Mouse (Mus musculus) monocyte, adult 2 months (primary cell): ENCODE data around the gene Nup214.

Experiments used
- DNase-seq, 2 experiments: peaks; one replicate each; pipeline ENCODE4 v3.0.0; 2022; ENCODE audit warnings: low spot score in 2 of 2, low read depth in 1 of 2

The Nup214 gene

GRCm38 (mm10) chr2:31974141-31974808 lies at the start of gene Nup214:
Nup214 (plus strand) TSS chr2:31974436.
- DNase-seq, result peak; percentile 99

GRCm38 (mm10) chr2:31924811-31925210 lies 49.4 kb upstream of the Nup214 start:
- DNase-seq, result no peak

- no peak for DNase-seq
These were observed 48.3 kb upstream of the Nup214 start for GRCm38 (mm10) chr2:31925936-31926335.

DNA sequence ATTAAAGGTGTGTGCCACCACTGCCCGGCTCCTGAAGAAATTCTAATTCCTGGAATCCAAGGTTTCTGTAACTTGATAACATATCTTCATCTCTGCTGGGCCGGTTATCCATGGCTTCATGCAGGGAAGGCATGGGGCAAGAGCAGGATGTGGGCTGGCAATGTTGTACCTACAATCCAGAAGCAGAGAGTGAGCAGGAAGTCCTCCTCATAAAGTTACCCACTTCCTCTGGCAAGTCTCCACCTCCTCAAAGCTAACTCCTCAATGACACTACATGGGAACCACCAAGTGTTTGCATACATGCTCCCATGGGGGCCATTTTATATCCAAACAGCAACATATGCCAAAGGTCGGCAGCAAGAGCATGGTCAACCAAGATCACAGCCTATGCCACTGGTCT lies 44.6 kb upstream of the Nup214 start:
- DNase-seq, result no peak

GRCm38 (mm10) chr2:31934551-31934950 lies 39.7 kb upstream of the Nup214 start:
- DNase-seq, result no peak

GRCm38 (mm10) chr2:31935054-31935453 lies 39.2 kb upstream of the Nup214 start:
- DNase-seq, result no peak

DNA sequence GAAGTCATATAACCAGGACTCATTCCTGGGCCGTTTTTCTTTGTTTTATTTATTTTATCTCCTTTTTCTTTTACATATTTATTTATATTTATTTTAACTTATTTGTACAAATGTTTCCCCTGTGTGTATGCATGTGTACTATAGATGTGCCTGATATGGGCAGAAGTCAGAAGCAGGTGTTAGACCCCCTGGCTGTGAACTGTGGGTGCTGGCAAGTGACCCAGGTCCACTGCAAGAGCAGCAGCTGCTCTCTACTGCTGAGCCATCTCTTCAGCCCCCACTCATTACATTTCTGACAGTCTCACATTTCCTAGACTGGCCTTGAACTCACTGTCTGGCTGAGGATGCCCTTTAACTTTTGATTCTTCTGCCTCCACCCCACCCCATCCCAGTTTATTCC lies 35.9 kb upstream of the Nup214 start:
- no peak for DNase-seq

DNA sequence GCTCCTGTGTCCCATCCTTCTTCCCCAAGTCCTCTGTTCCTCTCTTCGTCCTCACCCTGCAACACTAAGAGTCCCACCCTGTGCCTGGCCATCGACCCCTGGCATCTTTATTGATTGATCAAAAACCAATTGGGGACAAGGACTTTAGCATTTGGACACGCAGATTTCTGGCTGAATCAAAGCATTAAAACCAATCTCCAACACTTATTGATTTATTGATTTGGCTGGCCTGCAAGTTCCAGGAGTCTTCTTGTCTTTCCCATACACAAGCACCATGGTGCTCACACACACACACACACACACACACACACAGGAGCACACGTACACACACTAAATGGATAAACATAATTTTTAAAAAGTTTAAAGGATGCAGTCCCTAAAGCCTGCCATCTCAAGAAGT lies 31.2 kb upstream of the Nup214 start:
- DNase-seq, result no peak

DNA sequence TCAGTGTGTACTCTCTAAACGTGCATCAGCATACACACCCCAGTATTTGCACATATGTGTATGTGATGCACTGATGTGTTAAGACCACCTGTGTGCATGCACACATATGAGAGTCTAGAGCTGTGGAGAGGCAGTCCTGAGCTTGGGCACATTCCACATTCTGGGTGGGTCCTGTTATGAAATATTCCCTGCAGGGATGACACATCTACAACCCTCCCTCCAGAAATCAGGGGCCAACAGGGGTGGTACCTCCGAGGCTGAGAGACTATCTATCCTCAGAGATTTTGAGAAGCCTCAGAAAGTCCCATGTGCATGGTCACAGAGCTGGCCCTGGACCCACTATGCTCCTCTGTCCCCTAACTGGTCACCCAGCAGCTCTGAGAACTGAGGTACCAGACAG lies 28.7 kb upstream of the Nup214 start:
- DNase-seq, result no peak

DNA sequence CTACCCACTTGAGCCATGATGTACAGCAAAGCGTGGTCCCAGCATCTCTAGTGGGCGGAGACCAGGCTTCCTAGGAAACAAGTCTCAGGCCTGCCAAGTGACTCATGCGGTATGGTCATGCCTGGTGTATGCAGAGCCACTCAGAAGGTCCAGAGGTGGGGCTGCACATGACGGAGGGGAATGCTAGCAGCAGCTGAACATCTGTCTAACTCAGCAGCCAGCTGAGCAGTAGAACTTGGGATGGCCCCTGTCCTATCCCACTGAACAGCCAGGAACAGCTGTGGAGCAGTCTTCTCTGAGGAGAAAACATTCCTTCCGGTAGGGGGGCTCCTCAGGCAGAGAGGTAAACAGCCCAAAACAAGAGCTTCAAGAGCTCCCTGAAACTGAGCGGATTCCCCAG lies 25.8 kb upstream of the Nup214 start:
- DNase-seq, result no peak

- DNase-seq, result no peak
These were observed 25.4 kb upstream of the Nup214 start for GRCm38 (mm10) chr2:31948801-31949200.

- no peak for DNase-seq
These were observed 24.0 kb upstream of the Nup214 start, which contains the start of gene Aif1l for GRCm38 (mm10) chr2:31950058-31950871. Aif1l (plus strand) TSS chr2:31950139.

- no peak for DNase-seq
These were observed 23.3 kb upstream of the Nup214 start for GRCm38 (mm10) chr2:31950966-31951365.

DNA sequence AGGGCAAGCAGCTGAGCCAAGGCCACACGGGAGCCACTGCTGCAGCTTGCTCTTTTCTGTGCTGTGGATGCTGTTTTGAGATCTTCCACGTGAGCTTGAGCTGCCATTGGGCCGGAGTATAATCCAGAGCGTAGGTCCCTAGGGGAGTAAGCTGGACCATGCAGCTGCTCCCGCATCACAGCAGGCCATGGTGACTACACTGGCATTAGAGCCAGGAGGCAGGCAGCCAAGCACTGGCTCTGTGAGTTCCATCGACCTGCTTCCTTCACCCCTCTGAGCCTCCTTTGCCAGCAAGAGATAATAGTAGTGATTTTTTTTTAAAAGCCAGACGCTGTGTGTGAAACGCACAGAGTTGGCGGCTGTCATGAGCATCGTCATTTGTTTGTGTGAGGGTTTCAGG lies 22.0 kb upstream of the Nup214 start:
- DNase-seq, result no peak

DNA sequence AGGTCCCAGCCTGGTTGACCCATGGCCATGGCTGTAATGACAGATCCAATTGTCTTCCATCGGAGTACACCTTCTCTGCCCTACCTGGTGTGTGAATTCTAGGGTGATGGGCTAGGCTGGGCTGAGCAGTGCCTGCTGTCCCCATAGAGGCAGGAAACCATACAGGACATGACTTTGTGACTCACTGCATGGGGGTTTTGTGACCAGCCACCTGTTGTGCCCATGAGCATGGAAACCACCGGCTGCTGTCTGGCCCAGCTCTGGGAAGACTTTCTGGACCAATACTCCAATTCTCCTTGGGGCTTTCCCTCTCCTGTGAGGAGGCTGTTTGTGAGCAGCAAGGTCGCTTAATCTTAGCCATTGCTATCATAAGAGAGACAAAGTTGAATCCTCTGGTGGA lies 21.5 kb upstream of the Nup214 start:
- DNase-seq, result no peak

DNA sequence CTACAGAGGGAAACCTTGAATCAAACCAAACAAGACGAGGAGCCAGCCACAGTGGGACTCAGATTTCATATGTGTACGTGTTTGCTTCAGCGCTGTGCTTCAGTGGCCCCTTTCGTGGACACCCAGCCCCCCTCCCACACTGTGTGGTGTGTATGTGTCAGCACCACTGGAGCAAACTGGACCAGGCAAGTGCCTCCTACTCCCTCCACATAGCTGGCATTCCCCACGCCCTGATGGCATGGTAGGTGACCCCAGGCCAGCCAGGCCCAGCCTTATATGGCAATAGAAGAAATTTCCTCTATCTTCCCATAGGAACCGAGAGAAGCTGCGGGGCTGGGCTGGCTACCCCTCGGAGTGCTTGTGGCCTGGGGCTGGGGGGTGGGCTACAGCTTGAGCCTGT lies 20.5 kb upstream of the Nup214 start:
- no peak for DNase-seq

DNA sequence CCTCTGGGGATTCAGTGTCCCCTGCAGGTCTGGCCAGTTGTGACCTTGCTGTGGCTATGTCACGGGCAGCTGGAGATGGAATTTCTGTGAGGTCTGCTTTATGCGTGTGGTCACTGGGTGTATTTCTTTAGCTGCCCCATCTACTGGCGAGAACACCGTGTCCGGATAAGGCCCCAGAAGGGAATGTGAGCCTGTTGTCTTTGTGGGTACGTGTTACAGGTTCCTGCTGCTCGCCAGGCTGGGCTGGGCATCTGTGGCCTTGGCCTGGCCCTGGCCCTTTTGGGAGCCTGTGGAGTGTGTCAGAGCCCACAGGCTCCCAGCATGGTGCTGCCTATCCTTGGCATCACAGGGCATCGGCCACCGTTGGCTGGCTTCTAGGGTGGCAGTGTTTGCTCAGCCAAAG lies 19.5 kb upstream of the Nup214 start:
- no peak for DNase-seq

GRCm38 (mm10) chr2:31955686-31956085 lies 18.6 kb upstream of the Nup214 start:
- no peak for DNase-seq

GRCm38 (mm10) chr2:31957211-31957610 lies 17.0 kb upstream of the Nup214 start:
- DNase-seq, result no peak

GRCm38 (mm10) chr2:31960986-31961385 lies 13.2 kb upstream of the Nup214 start:
- DNase-seq, result no peak

DNA sequence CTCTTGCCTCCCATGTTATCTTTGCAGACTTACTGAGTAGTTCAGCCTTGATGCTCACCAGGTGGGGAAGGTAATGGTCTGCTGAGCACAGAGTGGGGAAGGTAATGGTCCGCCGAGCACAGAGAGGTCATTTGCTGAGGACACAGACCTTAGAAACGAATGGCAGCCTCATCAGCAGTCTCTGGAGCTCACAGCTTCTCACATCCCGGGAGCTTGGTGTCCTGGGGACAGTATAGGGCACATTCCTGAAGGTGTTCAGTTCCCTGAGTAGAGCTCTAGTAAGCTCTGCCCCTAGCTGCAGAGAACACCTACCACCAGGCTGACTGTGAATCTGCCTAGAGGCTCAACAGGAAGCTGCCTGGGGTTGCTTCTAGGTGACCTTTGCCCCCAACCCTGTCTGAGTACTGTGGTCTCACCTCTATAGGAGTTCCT lies 12.4 kb upstream of the Nup214 start:
- no peak for DNase-seq

GRCm38 (mm10) chr2:31962501-31963224 lies 11.6 kb upstream of the Nup214 start:
- no peak for DNase-seq
